8 mouse cellular contexts compared by ENCODE assay signal in genomic region chr2:30801067-30801852, GRCm38 (mm10). TPM values are rescaled to one million over a fixed set of nuclear protein-coding genes. Genes with fewer than 3 reads are reported as not detected.
DNase-seq lines count a peak whose midpoint lies in the region; ATAC-seq and TF ChIP-seq lines count a peak whose summit lies in the region.

No protein-coding gene starts in this region.

- no peaks in the 10 kb centered on the region for H3K79me3 ChIP-seq in C2C12 (ENCODE audit: low read depth)

- H3ac ChIP-seq in C2C12 (ENCODE audit: control insufficient read depth, insufficient read length, low read depth), result peak overlapping the region; percentile 46

- H3K9me3 ChIP-seq in embryonic facial prominence, embryonic 10.5 days, result no peaks in the 10 kb centered on the region
- H3K9me3 ChIP-seq in limb, embryonic 14.5 days (ENCODE audit: control insufficient read depth, low read length), result no peaks in the 10 kb centered on the region

- H3K27me3 ChIP-seq in C2C12 (ENCODE audit: control insufficient read depth, insufficient read depth, insufficient read length), result peaks cover 10% of the 10 kb centered on the region
- peaks cover 85% of the 10 kb centered on the region for H3K27me3 ChIP-seq in embryonic facial prominence, embryonic 10.5 days (replicated peaks; ENCODE audit: low read depth, poor library complexity, severe bottlenecking)
- 0 out of 2 replicates have a peak, but pooled peaks cover 10% of the 10 kb centered on the region for H3K27me3 ChIP-seq in limb, embryonic 14.5 days (ENCODE audit: control insufficient read depth, insufficient read depth, low read length)

- DNase-seq in cerebellum, postnatal 10 days, result peak; percentile 55 to 59
- DNase-seq in cerebellum, adult 11-12 months, result no peak
- peak; percentile 73 for DNase-seq in embryonic facial prominence, embryonic 10.5 days (ENCODE audit: low spot score)
- DNase-seq in heart, postnatal 4 days, result peak; percentile 57
- DNase-seq in limb, embryonic 14.5 days (ENCODE audit: low spot score), result no peak
- DNase-seq in neural tube, embryonic 10.5 days (ENCODE audit: extremely low spot score, low spot score), result peak; percentile 72
- DNase-seq in ovary, postnatal 10 days (ENCODE audit: low spot score), result no peak

- peak; percentile 31; the same call in 1 of the 2 replicates for ATAC-seq in limb, embryonic 14.5 days (ENCODE audit: low FRiP score, low read depth)

- H3K4me3 ChIP-seq in C2C12 (ENCODE audit: insufficient read depth, poor library complexity, severe bottlenecking), result no peak overlapping the region
- peak overlapping the region; percentile 65 for H3K4me3 ChIP-seq in embryonic facial prominence, embryonic 10.5 days
- H3K4me3 ChIP-seq in limb, embryonic 14.5 days (replicated peaks; ENCODE audit: low read length), result peak overlapping the region; percentile 51

- H3K36me3 ChIP-seq in C2C12 (ENCODE audit: control insufficient read depth, insufficient read depth), result no peaks in the 10 kb centered on the region
- H3K36me3 ChIP-seq in embryonic facial prominence, embryonic 10.5 days (replicated peaks), result no peaks in the 10 kb centered on the region
- H3K36me3 ChIP-seq in limb, embryonic 14.5 days (ENCODE audit: control insufficient read depth, insufficient read depth, low read length), result no peaks in the 10 kb centered on the region

- peak overlapping the region; percentile 62 for H3K9ac ChIP-seq in limb, embryonic 14.5 days (ENCODE audit: low read depth, low read length, severe bottlenecking)

- no peak for TF ChIP-seq POLR2A in limb, embryonic 14.5 days (IDR thresholded peaks at IDR 0.05; ENCODE audit: borderline replicate concordance, extremely low read depth, insufficient read depth, insufficient read length)

- H3K4me1 ChIP-seq in embryonic facial prominence, embryonic 10.5 days, result peaks cover 41% of the 10 kb centered on the region
- H3K4me1 ChIP-seq in limb, embryonic 14.5 days (ENCODE audit: control insufficient read depth, insufficient read depth, low read length), result peaks cover 18% of the 10 kb centered on the region

- peak overlapping the region; percentile 99 for H3K4me2 ChIP-seq in limb, embryonic 14.5 days (replicated peaks; ENCODE audit: low read depth, low read length, severe bottlenecking)

- WGBS in embryonic facial prominence, embryonic 10.5 days, result 1% methylated on average over 77 of the region's 77 CpGs
- WGBS in limb, embryonic 14.5 days, result 2% methylated on average over 68 of the region's 77 CpGs

- no peaks in the 10 kb centered on the region for H3K79me2 ChIP-seq in C2C12 (ENCODE audit: control insufficient read depth, insufficient read depth)

- peak overlapping the region; percentile 81 for H3K27ac ChIP-seq in embryonic facial prominence, embryonic 10.5 days (replicated peaks)
- H3K27ac ChIP-seq in limb, embryonic 14.5 days (replicated peaks; ENCODE audit: low read depth, low read length), result no peak overlapping the region

- no peak for TF ChIP-seq CTCF in C2C12 (IDR thresholded peaks at IDR 0.05; ENCODE audit: control insufficient read depth, insufficient read depth, insufficient read length)

TF ChIP-seq in C2C12, 6 proteins besides CTCF, POLR2A, EP300 and RAD21:
- TF ChIP-seq MAX (IDR thresholded peaks at IDR 0.05) (no peak), USF1 (IDR thresholded peaks at IDR 0.05; ENCODE audit: low read depth) (no peak), FOSL1 (IDR thresholded peaks at IDR 0.05; ENCODE audit: insufficient read depth, low read length, poor library complexity, severe bottlenecking) (no peak), CEBPB (IDR thresholded peaks at IDR 0.05; ENCODE audit: low read depth) (no peak), MYOD1 (IDR thresholded peaks at IDR 0.05; ENCODE audit: control insufficient read depth, insufficient read length, low read depth) (no peak)

RNA-seq across cellular contexts. Expression of gene 1700001O22Rik, which starts 2.2 kb away (rescaled TPM):
- polyA plus RNA-seq in C2C12 (2012; fragmentation: generic; extraction: Trizol), result 0.18 TPM
- polyA plus RNA-seq in embryonic facial prominence, embryonic 10.5 days (2016; fragmentation: Nextera tagmentation; extraction: Ambion mirVana), result 2.4 and 3.1 TPM in 2 replicates
- total RNA-seq in heart, postnatal 4 days (2021), result 1 to 10 TPM; 2.6 to 4.0 TPM
- polyA plus RNA-seq in limb, embryonic 14.5 days (2012; rRNA removed), result 3.3 and 3.4 TPM in 2 replicates
- polyA plus RNA-seq in limb, embryonic 14.5 days (2014; fragmentation: Nextera tagmentation; extraction: Ambion mirVana), result 2.7 and 3.4 TPM in 2 replicates

RNA-seq across cellular contexts. Expression of gene Ntmt1, which starts 6.4 kb away (rescaled TPM):
- 64.7 TPM for polyA plus RNA-seq in C2C12 (2012; fragmentation: generic; extraction: Trizol)
- polyA plus RNA-seq in embryonic facial prominence, embryonic 10.5 days (2016; fragmentation: Nextera tagmentation; extraction: Ambion mirVana), result 134 and 135 TPM in 2 replicates
- 10 to 100 TPM; 51.7 to 54.5 TPM for total RNA-seq in heart, postnatal 4 days (2021)
- polyA plus RNA-seq in limb, embryonic 14.5 days (2012; rRNA removed), result 59.5 and 66.8 TPM in 2 replicates
- 84.2 and 91.0 TPM in 2 replicates for polyA plus RNA-seq in limb, embryonic 14.5 days (2014; fragmentation: Nextera tagmentation; extraction: Ambion mirVana)

RNA-seq across cellular contexts. Expression of gene Asb6, which starts 28.9 kb away (rescaled TPM):
- polyA plus RNA-seq in C2C12 (2012; fragmentation: generic; extraction: Trizol), result 69.2 TPM
- 53.9 and 56.0 TPM in 2 replicates for polyA plus RNA-seq in embryonic facial prominence, embryonic 10.5 days (2016; fragmentation: Nextera tagmentation; extraction: Ambion mirVana)
- total RNA-seq in heart, postnatal 4 days (2021), result 10 to 100 TPM; 11.7 to 13.2 TPM
- 36.8 and 48.7 TPM in 2 replicates for polyA plus RNA-seq in limb, embryonic 14.5 days (2012; rRNA removed)
- 29.5 and 31.8 TPM in 2 replicates for polyA plus RNA-seq in limb, embryonic 14.5 days (2014; fragmentation: Nextera tagmentation; extraction: Ambion mirVana)

RNA-seq across cellular contexts. Expression of gene Prrx2, which starts 33.5 kb away (rescaled TPM):
- 191 TPM for polyA plus RNA-seq in C2C12 (2012; fragmentation: generic; extraction: Trizol)
- 87.6 and 94.6 TPM in 2 replicates for polyA plus RNA-seq in embryonic facial prominence, embryonic 10.5 days (2016; fragmentation: Nextera tagmentation; extraction: Ambion mirVana)
- 1 to 10 TPM; 8.7 to 9.4 TPM for total RNA-seq in heart, postnatal 4 days (2021)
- 176 and 268 TPM in 2 replicates for polyA plus RNA-seq in limb, embryonic 14.5 days (2012; rRNA removed)
- polyA plus RNA-seq in limb, embryonic 14.5 days (2014; fragmentation: Nextera tagmentation; extraction: Ambion mirVana), result 93.1 and 112 TPM in 2 replicates

Comparison
In these comparisons a context has a peak if more than half of its experiments do, and no peak if none do; other contexts are left out.
1. DNase-seq: peak in cerebellum, postnatal 10 days (2 of 2), embryonic facial prominence, embryonic 10.5 days (single experiment), heart, postnatal 4 days (single experiment) and neural tube, embryonic 10.5 days (single experiment); none in cerebellum, adult 11-12 months (single experiment), limb, embryonic 14.5 days (single experiment) and ovary, postnatal 10 days (single experiment).